ENCODE assay signal across 10 mouse cellular contexts in genomic region chr2:173408681-173409081, GRCm38 (mm10).
DNase-seq lines count a peak whose midpoint lies in the region; ATAC-seq and TF ChIP-seq lines count a peak whose summit lies in the region.
"Had no signal": no experiment of that assay in that cellular context is flagged by ENCODE, and none has a peak within 500 bp of the region (broad histone marks: within the 10 kb centered on the region; RNA-seq: fewer than 3 reads in every experiment).

No protein-coding gene starts in this region.

- no peaks in the 10 kb centered on the region for H3K9me3 ChIP-seq in liver, embryonic 11.5 days (ENCODE audit: control insufficient read depth, low read length)
- H3K9me3 ChIP-seq in liver, embryonic 14.5 days (ENCODE audit: control insufficient read depth, low read length), result no peaks in the 10 kb centered on the region
- H3K9me3 ChIP-seq: heart, embryonic 12.5 days had no signal

- 30% methylated on average over 5 of the region's 5 CpGs for WGBS in liver, embryonic 11.5 days
- WGBS in liver, embryonic 14.5 days (ENCODE audit: insufficient replicate concordance), result 11% methylated on average over 5 of the region's 5 CpGs
- WGBS in lung, adult 2 months, result 69% methylated on average over 5 of the region's 5 CpGs

- intact Hi-C loops in left cerebral cortex, postnatal 14 days (cut with DNase I), result no loop called here

- DNase-seq in liver, embryonic 11.5 days (ENCODE audit: low spot score), result peak; percentile 43
- no peak for DNase-seq in liver
- peak; percentile 30 for DNase-seq in T-cell, adult 2 months (ENCODE audit: low spot score)
- DNase-seq in liver, embryonic 14.5 days (ENCODE audit: low read depth in 3 of 3, low spot score in 3 of 3), result no peak
- peak; percentile 62 for DNase-seq in thymus, postnatal 0 days (ENCODE audit: low spot score)
- DNase-seq in right cerebral cortex, postnatal 36 days (ENCODE audit: low spot score in 2 of 2), result no peak
- no peak for DNase-seq in lung, adult 2 months
- DNase-seq in left cerebral cortex, postnatal 14 days (ENCODE audit: low spot score in 2 of 2), result no peak
- DNase-seq: cerebellum, adult 18-20 months had no signal

- no peak overlapping the region for H3K4me2 ChIP-seq in liver, embryonic 11.5 days
- H3K4me2 ChIP-seq in liver, embryonic 14.5 days (ENCODE audit: low read depth), result no peak overlapping the region
- H3K4me2 ChIP-seq: heart, embryonic 12.5 days had no signal

- H3K4me1 ChIP-seq in liver, embryonic 11.5 days (replicated peaks; ENCODE audit: control insufficient read depth, insufficient read depth, low read length), result peaks cover 6% of the 10 kb centered on the region; the same call in 1 of the 2 replicates
- H3K4me1 ChIP-seq in liver, embryonic 14.5 days (replicated peaks; ENCODE audit: control insufficient read depth in 2 of 2, insufficient read depth in 2 of 2, low read length in 1 of 2), result 0 out of 4 replicates have a peak, but pooled peaks cover 0 to 3% of the 10 kb centered on the region in 2 experiments
- no peaks in the 10 kb centered on the region for H3K4me1 ChIP-seq in lung, adult 2 months (ENCODE audit: control insufficient read depth, insufficient read depth, low read length)

- TF ChIP-seq POLR2A in lung, adult 2 months (IDR thresholded peaks at IDR 0.05; ENCODE audit: borderline replicate concordance, extremely low read depth, low read depth, low read length), result no peak

- H3K27me3 ChIP-seq in liver, embryonic 11.5 days (replicated peaks; ENCODE audit: control insufficient read depth, insufficient read depth, low read length), result no peaks in the 10 kb centered on the region
- no peaks in the 10 kb centered on the region for H3K27me3 ChIP-seq in liver, embryonic 14.5 days (ENCODE audit: control insufficient read depth, insufficient read depth, low read length)

- no peak for TF ChIP-seq CTCF in liver, embryonic 14.5 days (IDR thresholded peaks at IDR 0.05; ENCODE audit: low read depth)
- no peak for TF ChIP-seq CTCF in lung, adult 2 months (IDR thresholded peaks at IDR 0.05; ENCODE audit: insufficient read depth, low read length)

- ATAC-seq in liver, embryonic 11.5 days (replicated peaks; ENCODE audit: low FRiP score), result peak; percentile 54; the same call in 1 of the 2 replicates
- ATAC-seq in liver, embryonic 14.5 days (ENCODE audit: insufficient read depth), result peak; percentile 45; the same call in 1 of the 2 replicates

- H3K4me3 ChIP-seq in liver, embryonic 11.5 days (ENCODE audit: low read depth, low read length), result no peak overlapping the region
- H3K4me3 ChIP-seq in liver, embryonic 14.5 days (ENCODE audit: insufficient read depth in 1 of 2, low read depth in 2 of 2, low read length in 2 of 2), result no peak overlapping the region
- H3K4me3 ChIP-seq in lung, adult 2 months (replicated peaks; ENCODE audit: extremely low read depth, low read depth, low read length), result no peak overlapping the region
- H3K4me3 ChIP-seq: heart, embryonic 12.5 days had no signal

- H3K27ac ChIP-seq in liver, embryonic 11.5 days (ENCODE audit: low read depth, low read length), result no peak overlapping the region
- no peak overlapping the region for H3K27ac ChIP-seq in liver, embryonic 14.5 days

- H3K36me3 ChIP-seq in liver, embryonic 11.5 days (ENCODE audit: control insufficient read depth, insufficient read depth, low read length), result no peaks in the 10 kb centered on the region
- H3K36me3 ChIP-seq in liver, embryonic 14.5 days (replicated peaks; ENCODE audit: control insufficient read depth, insufficient read depth, low read depth), result no peaks in the 10 kb centered on the region
- H3K36me3 ChIP-seq: heart, embryonic 12.5 days had no signal

- TF ChIP-seq EP300 in liver, embryonic 14.5 days (IDR thresholded peaks at IDR 0.05; ENCODE audit: low read depth), result no peak

- no peak overlapping the region for H3K9ac ChIP-seq in liver, embryonic 11.5 days (ENCODE audit: low read depth, low read length)
- no peak overlapping the region for H3K9ac ChIP-seq in liver, embryonic 14.5 days (replicated peaks)
- H3K9ac ChIP-seq: heart, embryonic 12.5 days had no signal

Comparison
In these comparisons a context has a peak if more than half of its experiments do, and no peak if none do; other contexts are left out.
1. DNase-seq: peak in liver, embryonic 11.5 days (single experiment), T-cell, adult 2 months (single experiment) and thymus, postnatal 0 days (single experiment); none in liver (single experiment), liver, embryonic 14.5 days (0 of 3), right cerebral cortex, postnatal 36 days (0 of 2), lung, adult 2 months (single experiment) and left cerebral cortex, postnatal 14 days (0 of 2).